Mouse (Mus musculus) heart, adult 2 months (tissue): Measurements from ENCODE around the gene Pms2.

ENCODE experiments used
- EP300 ChIP-seq: fragments of 200-500 bp; IDR thresholded peaks from 2 replicates; pipeline ENCODE4 v1.6.1; 2011; ENCODE audit warnings: low read depth, low read length, control low read depth; ENCODE audit not compliant: insufficient read depth
- POLR2A ChIP-seq: fragments of 200-500 bp; IDR thresholded peaks from 2 replicates; pipeline ENCODE4 v1.6.1; 2011; ENCODE audit warnings: mild to moderate bottlenecking, low read depth, low read length, control low read depth; ENCODE audit not compliant: insufficient read depth

DNA sequence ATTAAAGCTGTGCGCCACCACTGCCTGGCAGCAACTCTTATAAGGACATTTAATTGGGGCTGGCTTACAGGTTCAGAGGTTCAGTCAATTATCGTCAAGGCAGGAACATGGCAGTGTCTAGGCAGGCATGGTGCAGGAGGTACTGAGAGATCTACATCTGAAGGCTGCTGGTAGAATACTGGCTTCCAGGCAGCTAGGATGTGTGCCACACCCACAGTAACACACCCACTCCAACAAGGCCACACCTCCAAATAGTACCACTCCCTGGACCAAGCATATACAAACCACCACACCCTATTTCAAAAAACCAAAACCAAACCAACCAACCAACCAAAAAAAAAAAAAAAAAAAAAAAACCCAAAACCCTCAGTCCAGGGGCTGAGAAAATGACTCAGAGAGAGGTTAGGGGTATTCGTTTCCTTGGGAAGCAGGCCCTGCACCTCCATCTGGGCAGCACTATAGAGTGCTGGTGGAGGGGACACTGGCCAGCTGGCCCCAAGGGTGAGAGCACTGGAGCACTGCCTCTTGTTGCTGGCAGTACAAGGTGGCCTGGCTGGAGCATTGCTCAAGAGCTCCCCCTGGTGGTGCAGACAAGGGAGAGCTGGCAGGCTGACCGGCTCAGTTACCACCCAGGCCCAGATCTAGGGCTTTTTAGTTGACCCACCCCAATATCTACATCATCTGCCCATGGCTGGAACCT, 65.3 kb downstream of the Pms2 start:
- TF ChIP-seq EP300, result 0 out of 2 replicates have a peak, but pooled peaks have one; percentile 23
- no peak for TF ChIP-seq POLR2A
